Mouse (Mus musculus): ENCODE results near the gene Map2k6.

Gene Map2k6

DNA sequence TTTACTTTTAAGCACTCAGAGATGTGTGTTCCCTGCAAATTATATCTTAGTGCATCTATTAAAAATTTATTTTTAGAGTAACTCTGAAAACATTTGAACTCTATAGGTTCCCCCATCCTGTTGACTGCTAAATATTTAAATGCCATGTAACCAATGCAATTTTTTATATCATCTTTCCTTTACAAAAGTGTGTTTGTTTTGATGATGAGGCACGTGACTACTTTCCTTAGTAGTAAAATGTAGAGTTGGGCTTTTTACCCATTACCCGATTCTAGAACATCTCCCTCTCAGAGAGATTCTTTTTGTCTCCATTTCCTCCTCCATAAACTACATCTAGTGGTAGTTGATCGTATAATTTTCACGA is 51.8 kb downstream of the Map2k6 start:
- no peak for DNase-seq (ENCODE audit: low read depth, low spot score)

- no peak for DNase-seq (ENCODE audit: low read depth, low spot score)
These were observed 52.7 kb downstream of the Map2k6 start for GRCm38 (mm10) chr11:110451590-110451989.

DNA sequence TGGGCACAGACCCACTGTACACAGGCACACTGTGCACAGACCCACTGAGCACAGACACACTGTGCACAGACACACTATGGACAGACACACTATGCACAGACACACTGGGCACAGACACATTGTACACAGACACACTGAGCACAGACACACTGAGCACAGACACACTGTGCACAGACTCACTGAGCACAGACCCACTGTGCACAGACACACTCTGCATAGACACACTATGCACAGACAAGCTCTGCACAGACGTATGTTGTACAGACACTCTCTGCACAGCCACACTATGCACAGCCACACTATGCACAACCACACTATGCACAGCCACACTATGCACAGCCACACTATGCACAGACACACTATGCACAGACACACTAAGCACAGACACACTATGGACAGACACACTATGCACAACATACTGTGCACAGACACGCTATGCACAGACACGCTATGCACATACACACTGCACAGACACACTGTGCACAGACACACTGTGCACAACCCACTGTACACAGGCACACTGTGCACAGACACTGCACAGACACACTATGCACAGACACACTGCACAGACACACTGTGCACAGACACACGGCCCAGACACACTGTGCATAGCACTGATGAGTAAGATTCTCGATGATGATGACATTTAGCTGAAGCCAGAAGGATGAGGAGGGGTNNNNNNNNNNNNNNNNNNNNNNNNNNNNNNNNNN is 54.7 kb downstream of the Map2k6 start:
- no peak for DNase-seq (ENCODE audit: low read depth, low spot score)

DNA sequence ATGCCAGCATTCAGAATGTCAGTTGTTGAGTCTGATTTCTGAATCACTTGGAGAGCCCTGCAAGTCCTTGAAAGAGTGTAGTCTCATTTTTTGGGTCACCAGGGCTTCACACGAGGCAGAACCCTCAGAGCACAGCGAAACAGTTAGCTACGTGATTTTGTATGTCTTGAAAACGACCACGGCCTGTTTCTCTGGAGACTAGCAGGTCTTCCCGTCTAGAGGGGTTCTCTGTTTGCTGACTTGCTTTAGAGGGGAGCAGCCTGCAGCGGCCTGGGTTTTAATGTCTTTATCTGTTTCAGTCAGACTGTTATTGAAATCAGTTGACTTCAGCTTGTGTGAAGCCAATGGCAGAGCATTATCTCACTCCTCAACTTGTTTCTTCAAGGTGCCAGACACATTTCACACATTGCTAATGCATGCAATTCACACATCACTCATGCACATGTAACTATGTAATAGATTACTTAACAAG is 58.6 kb downstream of the Map2k6 start:
- no peak for DNase-seq (ENCODE audit: low read depth, low spot score)

- no peak for DNase-seq (ENCODE audit: low read depth, low spot score)
These were observed 61.6 kb downstream of the Map2k6 start for GRCm38 (mm10) chr11:110460480-110460879.

DNA sequence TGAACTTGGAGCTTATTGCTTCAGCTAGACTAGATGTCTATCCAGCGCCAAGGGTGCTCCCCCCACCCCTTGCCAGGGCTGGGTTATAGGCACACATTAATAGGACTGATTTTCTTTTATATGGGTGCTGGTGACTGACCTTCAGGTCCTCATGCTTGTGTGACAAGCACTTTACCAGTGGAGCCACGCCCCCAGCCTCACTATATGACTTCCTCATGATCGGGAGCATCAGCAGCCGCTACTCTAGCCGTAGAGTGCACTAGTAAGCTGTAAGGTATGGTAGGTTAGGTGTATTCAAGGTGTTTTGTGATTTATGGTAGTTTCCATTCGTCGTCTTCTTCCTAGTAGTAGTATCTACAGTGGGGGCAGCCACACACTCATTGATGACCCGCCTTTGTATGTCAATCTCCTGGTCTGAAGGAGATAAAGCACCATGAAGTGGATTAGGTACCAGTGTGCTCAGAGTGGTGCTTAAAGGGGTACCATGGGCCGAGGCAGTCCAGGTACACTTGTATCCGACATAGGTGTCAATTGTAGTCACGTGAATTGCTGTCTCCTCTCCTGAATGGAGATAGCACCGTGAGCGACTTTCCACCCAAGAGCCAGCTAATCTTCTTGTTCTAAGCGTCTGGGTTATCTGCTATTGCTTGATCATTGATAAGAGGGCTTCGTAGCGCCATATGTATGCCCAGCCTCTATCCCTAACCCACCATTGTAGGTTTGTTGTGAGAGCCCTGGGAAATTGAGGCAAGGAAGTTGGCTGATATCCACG is 62.8 kb downstream of the Map2k6 start:
- no peak for DNase-seq (ENCODE audit: low read depth, low spot score)

GRCm38 (mm10) chr11:110462975-110463578 is 64.2 kb downstream of the Map2k6 start:
- DNase-seq (ENCODE audit: low read depth, low spot score) = no peak

DNA sequence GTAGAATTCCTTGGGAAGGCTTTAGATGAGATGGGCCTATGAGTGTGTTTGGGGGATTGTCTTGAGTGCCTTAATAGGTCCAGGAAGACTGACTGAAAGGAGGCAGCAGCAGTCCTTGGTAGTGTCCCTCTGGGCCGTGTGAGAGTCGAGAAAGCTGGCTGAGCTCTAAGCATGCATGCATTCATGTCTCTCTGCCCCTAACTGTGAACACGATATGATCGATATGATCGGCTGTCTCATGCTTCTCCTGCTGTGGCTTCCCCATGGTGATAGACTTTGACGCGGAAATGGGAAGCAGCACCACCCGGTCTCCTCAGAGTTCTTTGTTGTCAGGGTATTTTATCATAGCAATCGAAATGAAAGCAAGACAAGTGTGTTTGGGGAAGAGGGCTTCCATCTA is 64.9 kb downstream of the Map2k6 start:
- DNase-seq (ENCODE audit: low read depth, low spot score) = no peak

- DNase-seq (ENCODE audit: low read depth, low spot score) = no peak
These were observed 70.1 kb downstream of the Map2k6 start for GRCm38 (mm10) chr11:110469054-110469453.

- no peak for DNase-seq (ENCODE audit: low read depth, low spot score)
These were observed 71.8 kb downstream of the Map2k6 start for GRCm38 (mm10) chr11:110470561-110471273.

GRCm38 (mm10) chr11:110471362-110471761 is 72.4 kb downstream of the Map2k6 start:
- no peak for DNase-seq (ENCODE audit: low read depth, low spot score)

DNA sequence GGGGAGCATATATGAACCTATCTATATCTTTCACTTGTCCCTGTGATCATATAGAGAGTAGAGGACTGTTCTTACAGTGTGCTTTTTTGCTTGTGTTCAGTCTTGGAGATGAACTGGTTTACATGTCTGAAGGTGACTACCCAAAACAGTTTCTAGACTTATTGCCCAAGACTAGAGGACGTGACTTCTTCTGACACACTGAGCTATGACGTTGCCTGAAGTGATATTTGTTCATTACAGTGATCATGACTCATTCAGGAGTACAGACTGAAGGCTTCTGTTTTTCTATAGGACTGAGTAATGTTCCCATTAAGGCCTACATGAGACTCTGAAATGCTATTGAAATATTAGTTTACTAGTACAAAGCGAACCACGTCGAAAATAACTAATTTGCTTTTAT is 73.2 kb downstream of the Map2k6 start:
- no peak for DNase-seq (ENCODE audit: low read depth, low spot score)

GRCm38 (mm10) chr11:110473495-110473894 is 74.6 kb downstream of the Map2k6 start:
- no peak for DNase-seq (ENCODE audit: low read depth, low spot score)

GRCm38 (mm10) chr11:110476361-110477151 is 77.6 kb downstream of the Map2k6 start:
- DNase-seq (ENCODE audit: low read depth, low spot score) = no peak

- no peak for DNase-seq (ENCODE audit: low read depth, low spot score)
These were observed 79.3 kb downstream of the Map2k6 start for GRCm38 (mm10) chr11:110477961-110478869.

DNA sequence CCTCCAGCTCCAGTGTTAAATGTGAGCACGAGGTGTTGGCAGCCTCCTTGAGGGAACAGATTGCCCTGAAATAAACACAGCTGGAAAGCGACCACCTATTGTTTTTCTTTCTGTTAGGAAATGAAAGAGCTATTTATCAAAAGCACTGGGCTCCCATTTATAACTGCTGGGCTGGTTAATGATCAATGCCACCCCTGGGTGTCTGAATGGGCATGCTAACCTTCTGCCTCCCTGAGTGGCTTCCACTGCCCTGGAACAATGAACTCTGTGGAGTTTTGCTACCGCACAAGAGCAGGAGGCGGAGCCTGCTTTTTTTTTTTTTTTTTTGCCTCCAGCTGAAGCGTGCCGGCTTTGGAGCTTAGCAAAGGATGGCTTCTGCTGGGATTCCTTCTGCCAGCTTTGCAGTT is 80.1 kb downstream of the Map2k6 start:
- peak; percentile 49 for DNase-seq (ENCODE audit: low read depth, low spot score)

GRCm38 (mm10) chr11:110481406-110481805 is 82.5 kb downstream of the Map2k6 start:
- DNase-seq (ENCODE audit: low read depth, low spot score) = no peak

DNA sequence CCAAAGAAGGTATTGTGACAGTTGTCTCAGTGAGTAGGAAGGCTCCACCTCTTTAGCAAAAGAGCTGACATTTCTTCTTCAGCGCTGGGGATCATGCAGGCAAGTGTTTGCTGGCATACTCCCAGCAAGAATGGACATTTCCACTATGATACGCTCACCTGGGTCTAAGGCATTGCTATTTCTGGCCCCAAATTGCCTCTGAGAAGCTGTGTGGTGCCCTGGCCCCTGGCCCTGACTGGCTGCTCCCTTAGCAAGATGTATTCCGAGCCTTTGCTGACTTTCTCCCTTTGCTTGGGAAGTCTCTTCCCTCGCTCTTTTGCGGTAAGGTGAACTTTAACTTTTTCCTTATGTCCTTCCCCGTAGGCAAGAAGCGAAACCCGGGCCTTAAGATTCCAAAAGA is 83.3 kb downstream of the Map2k6 start:
- no peak for DNase-seq (ENCODE audit: low read depth, low spot score)

GRCm38 (mm10) chr11:110482649-110483048 is 83.7 kb downstream of the Map2k6 start:
- no peak for DNase-seq (ENCODE audit: low read depth, low spot score)

DNA sequence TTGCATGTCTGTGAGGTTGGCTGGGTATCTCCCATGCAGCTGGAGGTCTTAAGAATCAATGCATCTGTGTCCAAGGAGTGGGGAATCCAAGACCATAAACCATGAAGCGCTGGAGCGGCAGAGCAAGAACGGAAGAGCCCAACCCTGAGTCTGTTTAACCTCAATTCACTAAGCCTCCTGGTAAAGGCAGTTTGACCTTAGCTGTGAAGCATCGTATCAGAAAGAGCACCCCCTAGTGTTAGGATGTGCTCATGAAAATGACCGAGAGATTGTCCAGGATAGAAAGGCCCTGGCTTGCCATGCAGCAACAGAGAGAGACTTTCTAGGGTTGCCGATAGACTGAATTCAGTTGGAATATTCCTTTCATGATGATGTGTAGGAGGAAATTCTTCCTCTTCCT is 84.2 kb downstream of the Map2k6 start:
- DNase-seq (ENCODE audit: low read depth, low spot score) = no peak
